Mouse (Mus musculus) CD4-positive helper T cell, adult 2 months (primary cell): ENCODE measurements around the gene Shisal2a.
A peak's percentile ranks its signal among the peaks of the same experiment; 100 is the strongest.

Experiments used
- DNase-seq: peaks from one replicate; pipeline ENCODE4 v3.0.0-alpha.2; 2012; ENCODE audit warnings: low read depth, missing footprints, low spot score

The Shisal2a gene

DNA sequence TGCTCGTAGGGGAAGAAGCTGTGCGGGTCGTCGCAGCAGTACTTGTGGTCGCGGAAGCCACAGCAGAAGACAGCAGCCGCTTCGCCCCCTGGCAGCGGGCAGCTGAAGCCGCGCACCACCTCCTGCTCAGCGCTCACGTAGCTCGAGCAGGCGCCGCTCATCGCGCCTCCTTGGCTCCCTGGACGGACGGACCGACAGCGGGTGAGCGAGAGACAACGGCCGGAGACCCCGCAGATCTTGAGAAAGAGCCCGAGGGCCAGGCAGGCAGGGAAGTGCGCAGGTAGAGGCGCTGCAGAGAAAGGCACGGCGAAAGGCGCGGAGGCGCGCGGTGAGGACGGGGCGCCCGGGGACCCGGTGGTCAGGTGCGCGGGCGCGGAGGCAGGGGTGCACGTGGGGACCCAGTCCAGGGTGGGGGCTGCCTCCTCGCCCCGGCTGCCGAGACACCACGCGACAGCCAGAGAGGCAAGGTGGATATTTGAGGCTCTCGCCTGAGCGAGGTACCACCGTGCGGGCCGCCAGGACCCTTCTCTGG lies at the start of gene Shisal2a:
Gene Shisal2a (minus strand): TSS at position 167 of the 532 bp plus-strand sequence.
- DNase-seq, result no peak

DNA sequence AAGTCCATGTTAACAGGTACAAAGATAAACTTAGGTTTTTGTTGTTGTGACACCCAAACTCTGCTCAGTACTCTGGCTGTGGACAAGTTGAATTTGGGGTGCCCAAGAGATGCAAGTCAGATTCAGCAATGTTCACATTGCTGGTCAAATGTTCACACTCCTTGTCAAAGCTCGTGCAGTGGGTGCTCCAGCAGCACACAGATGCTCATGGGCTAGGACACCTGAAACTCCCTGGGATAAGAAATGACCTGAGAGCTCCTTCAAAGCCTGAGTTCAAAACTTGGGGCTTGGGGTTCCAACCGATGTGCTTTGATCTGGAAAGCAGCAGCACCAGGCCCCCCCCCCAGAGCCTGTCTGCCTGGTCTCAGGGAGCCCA lies 48.4 kb upstream of the Shisal2a start:
- DNase-seq, result no peak

DNA sequence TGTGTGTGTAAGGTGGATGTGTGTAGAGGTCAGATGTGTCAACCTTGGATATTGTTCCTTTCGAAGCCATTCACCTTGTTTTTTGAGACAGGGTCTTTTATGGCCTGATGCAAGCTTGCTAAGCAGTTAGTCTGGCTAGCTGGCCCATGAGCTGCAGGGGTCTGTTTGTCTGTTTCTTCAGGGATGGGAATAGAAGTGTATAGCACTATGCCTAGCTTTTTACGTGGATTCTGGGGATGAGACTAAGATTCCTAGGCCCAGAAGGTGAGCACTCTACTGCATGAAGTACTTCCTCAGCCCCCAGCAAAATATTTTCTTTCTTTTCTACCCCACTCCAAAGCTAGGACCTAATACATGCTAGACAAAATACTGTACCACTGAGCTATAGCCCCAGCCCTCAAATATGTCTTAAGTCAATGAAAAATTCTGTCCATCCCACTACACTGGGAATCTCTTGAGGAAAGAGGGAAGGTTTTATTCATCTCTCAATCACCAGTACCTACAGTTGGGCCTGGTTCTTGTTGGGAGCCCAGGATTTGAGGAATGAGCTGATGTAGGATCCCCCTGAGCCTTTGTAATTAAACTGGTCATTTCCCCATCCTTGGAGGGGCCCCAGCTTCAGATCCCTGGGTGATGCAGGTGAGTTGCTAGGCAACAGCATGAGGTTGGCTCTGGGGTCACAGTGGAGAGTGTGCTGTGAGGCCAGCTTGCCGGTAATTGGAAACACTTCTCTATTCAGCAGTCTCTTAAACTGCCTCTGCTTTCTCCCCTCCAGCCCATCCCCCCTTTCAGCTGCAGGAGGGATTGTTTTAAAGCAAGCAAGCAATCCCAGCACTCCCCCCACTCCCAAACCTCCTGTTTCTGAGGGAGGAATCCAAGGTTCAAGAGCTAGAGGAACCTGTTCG lies 47.8 kb upstream of the Shisal2a start:
- DNase-seq, result no peak

DNA sequence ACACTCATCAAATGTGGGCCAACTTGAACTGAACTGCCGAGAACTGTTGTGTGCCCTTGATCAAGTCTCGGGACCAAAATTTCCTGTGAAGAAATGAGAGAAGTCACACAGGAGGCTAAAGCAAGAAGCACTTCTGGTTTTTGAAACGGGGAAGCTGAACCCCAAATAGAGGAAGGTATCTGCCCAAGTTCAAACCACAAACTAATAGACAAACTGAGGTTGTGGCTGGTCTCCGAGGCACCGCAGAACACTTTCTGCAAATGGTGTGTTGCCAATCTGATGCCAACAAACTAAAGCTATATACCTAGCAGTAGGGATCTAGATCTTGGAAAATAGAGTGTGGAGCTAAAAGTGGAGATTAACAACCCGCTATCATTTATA lies 45.2 kb upstream of the Shisal2a start:
- no peak for DNase-seq

DNA sequence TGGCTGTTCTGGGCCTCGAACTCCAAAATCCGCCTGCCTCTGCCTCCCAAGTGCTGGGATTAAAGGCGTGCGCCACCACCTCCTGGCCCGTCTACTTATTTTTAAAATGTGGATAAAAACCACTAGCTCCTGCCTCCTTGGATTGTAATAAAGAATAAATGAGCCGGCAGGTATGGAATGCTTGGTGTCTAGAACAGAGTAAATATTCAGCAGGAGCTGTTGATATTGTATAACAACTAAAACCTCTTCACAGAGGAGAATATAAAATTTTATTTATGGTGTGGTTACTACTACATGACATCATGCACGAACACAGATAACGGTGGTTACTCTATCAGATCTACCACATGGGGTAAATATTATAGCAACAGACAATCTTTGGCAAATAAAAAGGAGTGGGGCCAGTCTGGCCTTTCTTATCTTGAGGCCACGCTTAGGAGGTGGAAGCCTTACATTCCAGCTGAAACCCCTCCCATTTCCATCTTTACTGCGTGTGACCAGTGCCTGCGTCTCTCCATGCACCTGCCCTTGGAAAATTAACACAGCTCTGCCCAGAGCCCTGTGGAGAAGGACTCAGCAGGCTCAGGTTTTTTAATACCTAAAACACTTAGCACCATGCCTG lies 44.7 kb upstream of the Shisal2a start:
- DNase-seq, result no peak

DNA sequence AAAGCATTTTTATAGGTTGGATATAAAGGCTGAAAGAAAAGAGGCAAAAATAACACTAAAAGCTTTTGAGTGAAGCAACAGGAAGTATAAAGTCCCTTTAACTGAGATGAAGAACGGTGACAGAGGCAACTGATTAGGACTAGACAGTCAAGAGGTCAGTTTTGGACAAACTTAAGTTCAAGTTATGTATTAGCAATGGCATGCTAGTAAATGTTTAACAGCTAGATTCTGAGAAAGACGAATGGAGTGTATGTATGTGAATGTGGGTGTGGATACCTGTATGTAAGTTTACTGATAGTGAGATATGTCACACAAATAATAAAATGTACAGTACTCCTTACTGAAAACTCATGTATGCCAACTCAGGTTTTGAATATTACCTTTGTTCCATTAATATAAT lies 41.4 kb upstream of the Shisal2a start:
- no peak for DNase-seq

DNA sequence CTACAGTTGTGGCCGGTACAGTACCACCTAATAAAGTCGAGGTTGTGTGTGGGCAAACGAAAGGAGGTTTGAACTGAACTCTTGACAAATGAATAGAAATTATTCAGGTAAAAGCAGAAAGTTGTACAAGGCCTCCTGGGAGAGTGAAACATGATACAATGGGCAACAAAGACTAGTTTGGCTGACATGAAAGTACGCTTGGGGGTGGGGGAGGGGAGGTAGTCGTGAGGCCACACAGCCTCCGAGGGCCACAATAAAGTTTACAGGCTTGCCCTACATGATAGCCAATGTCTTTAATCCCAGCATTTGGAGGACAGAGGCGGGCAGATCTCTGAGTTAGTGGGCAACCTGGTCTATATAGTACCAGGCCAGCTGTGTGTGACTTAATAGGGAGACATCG lies 24.5 kb upstream of the Shisal2a start:
- no peak for DNase-seq

DNA sequence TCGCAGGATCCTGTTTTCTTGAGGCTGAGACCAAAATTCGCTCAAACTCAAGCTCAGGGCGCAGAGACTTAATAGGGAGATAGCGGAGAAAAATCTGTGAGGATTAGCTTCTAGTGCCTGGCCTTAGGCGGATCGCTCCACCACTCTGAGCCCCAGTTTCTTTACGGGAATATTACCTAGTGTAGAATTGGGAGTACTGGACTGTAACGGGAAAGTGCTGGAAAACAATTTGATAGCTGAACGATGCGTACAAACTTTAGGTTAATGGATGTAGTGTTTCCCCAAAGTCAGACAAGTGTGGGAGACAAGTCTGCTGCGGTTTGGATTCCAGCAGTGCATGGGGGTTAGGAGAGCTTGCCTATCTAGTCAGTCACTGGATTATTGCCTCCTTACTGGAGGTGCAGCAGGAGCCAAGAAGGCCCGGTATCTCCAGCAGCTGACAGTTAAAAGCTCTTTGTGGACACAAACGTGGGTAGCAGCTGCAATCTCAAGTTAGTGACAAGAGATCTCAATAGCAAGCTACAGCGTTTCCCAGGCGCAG lies 23.8 kb upstream of the Shisal2a start, which contains the start of gene Gpx7:
Gene Gpx7 (minus strand): TSS at position 101 of the 541 bp plus-strand sequence.
- no peak for DNase-seq

DNA sequence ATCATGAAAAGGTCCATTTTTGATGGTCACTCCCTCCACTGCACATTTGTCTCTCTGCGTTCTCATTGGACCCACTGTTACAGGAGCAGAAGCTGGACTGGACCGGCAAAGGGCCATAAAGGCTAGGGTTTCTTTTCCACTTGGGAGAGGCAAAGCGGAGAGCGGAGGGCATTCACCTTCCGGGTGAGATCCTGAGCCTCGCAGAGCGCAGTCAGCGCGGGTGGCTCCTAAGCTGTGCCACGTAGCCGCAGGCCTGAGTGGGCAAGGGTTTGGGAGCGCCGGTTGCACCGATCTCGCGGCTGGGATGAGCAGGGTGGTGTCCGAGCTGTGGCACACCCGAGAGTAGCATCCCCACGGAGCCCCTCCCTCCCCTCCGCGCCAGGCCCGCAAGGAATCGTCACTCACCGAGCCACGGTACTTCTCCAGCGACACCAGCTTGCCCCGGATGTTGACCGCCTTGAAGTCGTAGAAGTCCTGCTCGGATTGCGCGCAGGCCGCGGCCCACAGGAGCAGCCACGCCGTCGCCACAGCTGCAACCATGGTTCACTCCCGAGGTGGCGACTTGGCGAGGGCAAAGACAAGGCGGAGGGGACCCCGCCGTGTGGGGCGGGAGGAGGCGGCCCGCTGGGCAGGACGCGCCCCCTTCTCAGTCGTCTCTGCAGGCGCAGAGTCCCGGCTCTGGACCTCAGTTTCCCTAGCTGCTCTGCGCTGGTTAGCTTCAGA lies 23.1 kb upstream of the Shisal2a start:
- peak; percentile 27 for DNase-seq

DNA sequence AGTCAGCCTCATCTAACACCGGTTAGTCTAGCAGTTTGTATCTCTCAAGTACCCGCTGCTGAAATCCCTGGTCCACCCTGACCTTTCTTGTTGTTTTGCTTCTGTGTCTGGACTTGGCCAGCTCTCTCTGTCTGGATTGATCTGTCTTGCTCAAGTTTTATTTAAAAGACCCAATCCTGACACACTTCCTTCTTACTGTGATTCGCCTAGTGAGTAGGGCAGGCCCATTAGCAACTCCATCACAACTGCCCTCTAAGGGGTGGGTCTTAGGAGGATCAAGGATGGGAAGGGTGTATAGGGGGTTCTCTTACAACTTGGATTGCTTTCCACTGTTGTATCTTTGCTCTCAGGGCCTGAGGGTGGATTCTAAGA lies 22.6 kb upstream of the Shisal2a start:
- DNase-seq, result no peak

DNA sequence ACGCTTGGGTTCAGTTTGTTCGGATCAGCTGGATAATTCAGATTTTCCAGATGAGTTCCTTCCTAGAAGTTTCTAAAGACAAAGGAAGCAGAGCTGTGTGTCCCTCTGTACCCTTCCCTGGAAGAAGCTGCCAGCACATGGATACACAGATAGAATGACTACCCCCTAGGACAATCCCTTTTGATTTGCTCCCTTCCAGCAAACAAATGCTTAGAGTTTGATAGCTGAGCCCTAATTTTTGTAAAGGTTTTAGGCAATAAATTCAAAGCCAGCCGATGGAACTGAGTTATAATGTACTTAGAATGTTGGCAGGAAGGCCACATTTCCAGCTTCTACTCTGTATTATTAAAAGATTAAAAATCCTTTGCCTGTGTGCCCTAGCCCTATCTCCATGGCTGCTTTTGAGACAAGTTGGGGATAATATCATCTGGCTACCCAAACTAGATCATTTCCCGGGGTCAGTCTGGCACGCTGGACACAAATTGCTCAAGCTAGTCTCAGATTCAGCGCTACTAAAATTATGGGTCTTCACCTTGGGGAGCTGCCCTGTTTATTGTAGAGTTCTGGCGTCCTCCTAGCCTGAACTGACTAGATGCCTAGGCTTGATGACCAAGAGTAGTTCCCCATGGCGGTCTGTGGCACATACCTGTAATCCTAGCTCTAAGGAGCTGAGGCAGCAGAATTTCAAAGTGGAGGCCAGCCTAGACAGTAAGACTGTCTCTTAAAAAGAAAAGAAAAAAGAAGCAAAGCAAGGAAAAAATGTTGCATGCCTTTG lies 20.9 kb upstream of the Shisal2a start:
- DNase-seq, result no peak

DNA sequence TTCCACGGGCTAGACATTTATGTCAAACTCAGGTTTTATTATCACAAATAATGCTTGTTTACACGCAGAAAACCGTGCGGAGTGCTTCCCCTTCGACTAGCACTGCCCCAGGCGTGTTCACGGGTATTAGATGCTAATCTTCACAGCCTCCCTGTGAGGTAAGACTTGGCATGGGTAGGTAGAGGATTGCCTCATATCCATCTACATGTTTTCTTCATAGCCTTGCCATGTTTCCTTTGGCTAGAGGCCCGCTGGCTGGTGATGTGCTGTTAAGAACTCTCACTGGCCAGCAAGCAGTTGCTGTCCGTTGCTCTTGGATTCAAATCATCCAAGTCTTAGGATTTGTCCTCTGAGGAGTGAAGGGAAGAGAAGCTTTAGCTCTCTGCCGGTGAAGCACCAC lies 17.2 kb upstream of the Shisal2a start:
- no peak for DNase-seq

DNA sequence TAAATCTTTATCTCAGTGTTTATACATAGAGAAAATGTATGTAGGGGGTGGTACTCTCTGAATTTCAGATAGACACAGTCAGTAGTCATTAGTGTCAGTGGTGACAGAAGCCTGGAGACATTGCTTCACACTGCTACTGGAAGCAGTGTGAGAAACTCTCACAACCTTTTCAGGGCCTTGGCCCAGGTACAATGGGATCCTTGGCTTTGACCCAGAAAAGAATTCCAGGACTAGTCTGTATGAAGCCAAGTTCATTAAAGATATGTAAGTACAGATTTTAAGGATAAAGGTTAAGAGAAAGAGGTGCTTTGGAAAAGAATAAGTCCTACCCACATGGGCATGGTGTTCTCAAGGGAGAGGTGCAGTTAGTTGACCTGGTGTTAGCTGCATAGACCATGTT lies 11.1 kb upstream of the Shisal2a start:
- no peak for DNase-seq

DNA sequence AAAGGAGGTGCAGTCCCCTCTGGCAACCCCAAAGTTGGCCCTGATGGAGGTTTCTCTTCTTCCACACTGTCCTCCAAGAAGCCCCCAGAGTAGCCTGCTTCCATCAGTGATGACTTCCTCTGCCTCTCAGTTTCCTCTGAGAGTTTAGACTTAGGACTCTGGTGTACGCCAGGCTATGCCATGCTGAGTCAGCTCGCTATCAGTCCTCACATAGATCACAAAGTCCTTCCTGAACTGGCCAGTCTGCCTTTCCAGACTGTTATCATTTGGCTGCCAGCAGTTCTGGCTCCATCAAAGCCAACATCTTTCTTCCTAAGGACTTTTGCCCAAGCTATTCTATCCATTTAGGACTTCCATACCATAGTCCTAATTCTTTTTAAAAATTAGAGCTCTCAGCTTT lies 9.4 kb upstream of the Shisal2a start:
- no peak for DNase-seq

DNA sequence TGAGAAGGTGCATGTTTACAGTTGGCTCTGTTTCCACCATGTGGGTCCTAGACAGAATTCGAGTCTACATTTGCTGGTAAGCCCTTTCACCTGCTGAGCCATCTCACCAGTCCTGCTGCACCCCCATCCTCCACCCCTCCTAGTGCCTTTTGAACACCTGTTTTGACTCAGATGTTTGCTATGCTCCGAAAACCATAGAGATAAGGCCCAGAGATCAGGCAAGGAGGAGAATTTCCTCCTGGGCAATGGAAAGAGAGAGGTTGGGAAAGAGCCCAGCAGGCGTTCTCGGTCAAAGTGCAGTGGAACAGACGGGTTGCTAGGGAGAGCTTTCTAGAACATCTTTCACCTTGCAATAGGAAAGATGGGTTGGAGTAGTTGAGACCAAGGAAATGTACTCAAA lies 8.0 kb upstream of the Shisal2a start:
- DNase-seq, result no peak

DNA sequence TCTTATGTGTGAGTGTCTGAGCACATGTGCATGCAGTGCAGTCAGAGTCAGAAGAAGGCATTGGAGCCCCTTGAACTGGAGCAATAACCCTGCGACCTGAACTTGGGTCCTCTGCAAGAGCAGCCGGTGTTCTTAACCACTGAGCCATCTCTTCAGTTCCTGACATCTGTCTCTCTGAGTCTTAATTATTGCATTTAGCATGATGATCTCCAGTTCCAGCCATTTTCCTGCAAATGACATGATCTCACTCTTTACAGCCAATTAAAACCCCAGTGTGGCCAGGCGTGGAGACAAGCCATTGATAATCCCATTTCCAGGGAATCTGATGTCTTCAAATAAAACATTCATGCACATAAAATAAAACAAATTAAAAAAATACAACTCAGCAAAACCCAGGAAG lies 5.6 kb upstream of the Shisal2a start:
- DNase-seq, result no peak

DNA sequence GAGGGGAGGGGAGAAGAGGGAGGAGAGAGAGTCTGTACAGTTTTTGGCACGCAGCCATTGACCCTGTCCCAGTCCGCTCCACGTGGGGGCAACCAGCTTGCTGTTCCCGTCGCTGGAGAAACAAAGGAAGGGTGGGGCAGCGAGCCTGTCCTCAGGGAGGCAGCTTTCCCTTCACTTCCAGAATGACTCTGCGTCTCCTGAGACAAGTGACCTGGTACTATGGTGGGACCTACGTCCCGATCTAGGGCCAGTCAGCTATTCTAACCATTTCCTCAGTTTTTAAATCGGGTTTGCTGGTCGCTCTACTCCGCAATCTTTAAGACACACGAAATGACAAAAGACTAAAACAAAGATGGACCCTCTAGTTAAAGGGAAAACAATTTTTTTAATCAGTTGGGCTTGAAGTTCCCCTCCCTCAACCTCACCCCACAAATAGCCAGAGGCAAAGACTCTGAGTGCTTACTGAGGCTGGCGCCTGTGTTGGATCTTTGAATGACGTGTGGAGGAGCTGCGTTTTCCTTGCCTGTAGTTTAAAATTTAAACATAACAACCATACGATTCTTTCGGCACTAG lies 4.6 kb upstream of the Shisal2a start:
- DNase-seq, result no peak

DNA sequence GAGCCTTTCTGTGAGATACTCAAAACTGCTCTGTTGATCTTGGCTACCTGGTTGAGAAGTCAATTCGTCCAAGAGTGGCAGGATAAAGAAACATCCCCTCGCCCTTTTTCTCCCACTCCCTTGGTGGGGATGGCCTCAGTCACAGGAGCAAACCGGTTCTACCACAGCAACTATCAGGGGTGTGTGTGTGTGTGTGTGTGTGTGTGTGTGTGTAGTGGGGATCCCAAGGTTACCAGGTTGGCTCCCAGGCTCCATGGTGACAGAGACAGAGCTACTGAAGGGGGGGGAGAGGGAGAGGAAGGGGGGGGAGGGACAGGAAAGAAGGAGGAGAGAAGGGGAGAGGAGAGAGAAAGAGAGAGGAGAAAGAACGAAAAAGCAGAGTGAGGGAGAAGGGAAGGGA lies 4.0 kb upstream of the Shisal2a start:
- no peak for DNase-seq

DNA sequence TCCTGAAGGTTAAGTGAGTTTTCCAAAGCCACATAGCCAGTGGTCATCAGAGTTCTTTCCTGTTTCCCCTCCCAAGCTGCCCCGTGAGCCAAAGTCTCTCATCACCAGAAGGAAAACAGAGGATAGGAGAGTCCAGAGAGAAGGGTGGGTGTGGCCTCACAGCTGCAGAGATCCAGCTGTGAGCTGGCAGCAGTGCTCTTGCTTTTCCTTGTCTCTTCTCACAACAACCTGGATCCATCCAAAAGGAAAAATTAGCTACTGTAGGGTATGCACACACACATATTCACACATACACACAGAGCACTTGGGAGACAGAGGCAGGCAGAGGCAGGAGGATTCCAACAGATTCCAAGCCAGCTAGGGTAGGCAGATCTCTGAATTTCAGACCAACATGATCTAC lies 2.9 kb upstream of the Shisal2a start:
- no peak for DNase-seq

DNA sequence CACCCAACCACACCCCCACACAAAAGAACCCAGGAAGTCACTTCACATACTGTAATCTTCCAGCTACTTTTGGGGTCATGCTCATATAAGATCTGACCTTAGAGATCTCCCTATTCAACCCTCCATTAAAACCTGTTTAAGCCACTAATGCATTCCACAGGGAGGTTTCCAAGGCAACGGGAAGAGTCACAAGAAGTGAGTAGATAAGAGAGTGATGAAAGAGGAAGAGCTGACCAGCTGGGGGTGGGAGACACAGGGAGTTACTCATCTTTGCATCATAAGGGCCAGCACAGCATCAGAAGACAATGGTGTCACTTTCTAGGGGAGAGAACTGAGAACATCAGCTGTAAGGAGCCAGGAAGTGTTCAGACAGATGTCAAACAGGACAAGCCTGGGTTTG lies 3.0 kb downstream of the Shisal2a start:
- no peak for DNase-seq

DNA sequence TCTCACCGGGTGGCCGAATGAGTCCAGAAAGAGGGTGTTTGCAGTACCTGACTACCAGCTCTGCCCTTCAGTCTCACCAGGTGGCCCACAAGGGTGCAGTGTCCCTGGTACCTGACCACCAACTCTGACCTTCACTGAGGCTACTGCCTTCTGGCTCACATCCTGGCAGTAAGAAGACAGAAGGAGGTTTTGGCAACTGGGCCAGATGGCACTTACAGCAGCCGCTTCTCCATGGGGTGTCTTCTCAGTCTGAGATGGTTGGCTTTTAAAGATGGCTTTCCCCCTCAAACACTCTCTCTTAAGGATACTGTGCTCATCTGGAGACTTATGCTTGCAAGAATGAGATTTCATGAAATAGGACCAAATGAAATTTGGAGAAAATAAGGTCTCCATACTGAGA lies 3.7 kb downstream of the Shisal2a start:
- DNase-seq, result no peak
